Mouse (Mus musculus) large intestine, adult 2 months (tissue): ENCODE data around the gene Negr1. TPM values are rescaled to one million over a fixed set of nuclear protein-coding genes. Genes with fewer than 3 reads are reported as not detected.

Experiments used
- DNase-seq: peaks from one replicate; pipeline ENCODE4 v3.0.0-alpha.2; 2012; ENCODE audit warnings: low read depth, low spot score
- WGBS: fragments of 180-500 bp; shearing (Covaris S2); methylation state at CpG from one replicate; pipeline ENCODE4 v1.1.7; 2018; 5-methylcytosine and 5-hydroxymethylcytosine counted together
- polyA plus RNA-seq: library from polyadenylated mRNA; depleted of rRNA; stranded (reverse); fragments of >200 nt; gene quantifications from 2 replicates; pipeline ENCODE4 v1.2.3, GENCODE M21; 2012

Negr1 gene
- polyA plus RNA-seq, 1 experiment = 0.24 TPM

DNA sequence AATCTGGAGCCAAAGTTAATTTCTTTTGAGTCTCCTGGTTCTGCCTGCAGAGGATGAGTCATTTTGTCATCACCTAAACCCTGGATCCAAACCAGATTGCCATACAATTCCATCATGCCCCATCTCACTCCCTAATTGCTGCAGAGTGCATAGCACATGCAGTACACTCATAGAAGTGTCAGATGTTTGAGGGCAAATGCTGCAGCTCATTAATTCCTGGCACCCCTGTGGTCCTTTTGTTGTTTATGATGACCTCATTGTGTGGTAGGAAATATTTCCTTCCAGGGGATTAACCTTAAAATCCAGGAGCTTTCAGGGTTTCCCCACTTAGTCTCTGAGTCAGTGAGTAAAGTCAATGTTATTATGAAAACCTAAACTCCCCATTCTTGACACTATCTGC lies 229.6 kb downstream of the Negr1 start:
- no peak for DNase-seq

DNA sequence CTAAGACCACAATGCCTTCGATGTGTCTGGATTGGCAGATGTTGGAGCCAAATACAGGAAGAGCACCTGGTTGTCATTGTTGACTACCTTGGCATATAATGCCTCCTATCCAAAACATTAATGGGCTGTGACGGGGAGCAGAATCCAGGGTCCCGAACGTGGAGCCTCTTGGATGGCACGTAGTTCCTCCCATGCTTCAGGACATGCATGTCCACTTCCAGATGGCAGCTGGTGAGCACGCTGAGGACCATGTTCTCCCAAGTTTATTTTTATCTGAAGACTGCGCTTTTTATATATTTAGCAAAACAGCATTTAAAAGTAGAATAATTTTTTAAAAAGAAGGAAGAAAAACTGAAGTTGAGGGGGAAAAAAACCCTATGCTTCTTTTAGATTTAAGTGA lies 231.1 kb downstream of the Negr1 start:
- WGBS = 90% methylated on average over 7 of the region's 7 CpGs
- no peak for DNase-seq

- no peak for DNase-seq
- WGBS = 91% methylated on average over 4 of the region's 4 CpGs
Observed at GRCm38 (mm10) chr3:156794091-156794490, 232.5 kb downstream of the Negr1 start.

GRCm38 (mm10) chr3:156794610-156795009 lies 233.0 kb downstream of the Negr1 start:
- DNase-seq = no peak
- 53% methylated on average over 2 of the region's 2 CpGs for WGBS

GRCm38 (mm10) chr3:156796061-156796691 lies 234.6 kb downstream of the Negr1 start:
- no peak for DNase-seq
- 85% methylated on average over 6 of the region's 6 CpGs for WGBS

- WGBS = 90% methylated on average over 7 of the region's 7 CpGs
- no peak for DNase-seq
Observed at GRCm38 (mm10) chr3:156799228-156799627, 237.6 kb downstream of the Negr1 start.

DNA sequence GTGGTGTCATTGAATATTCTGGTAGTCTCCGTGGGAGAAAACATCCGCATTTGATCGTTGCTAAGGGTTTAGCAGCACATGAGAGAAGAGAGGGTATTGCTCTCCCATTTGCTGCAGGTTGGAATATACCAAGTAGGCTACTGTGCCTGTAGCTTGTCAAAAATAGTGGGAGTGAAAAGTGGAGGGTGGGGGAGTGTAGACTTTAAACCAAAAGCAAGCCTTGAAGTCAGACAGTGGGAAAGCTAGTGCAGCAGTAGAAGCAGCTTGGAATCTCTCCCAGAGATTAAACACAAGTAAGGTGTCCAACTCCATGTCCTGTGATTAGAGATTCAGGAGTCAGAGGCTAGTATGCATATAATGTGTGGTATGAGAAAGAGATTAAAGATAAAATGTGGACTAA lies 248.2 kb downstream of the Negr1 start:
- DNase-seq = no peak
- WGBS = 93% methylated on average over 3 of the region's 3 CpGs

DNA sequence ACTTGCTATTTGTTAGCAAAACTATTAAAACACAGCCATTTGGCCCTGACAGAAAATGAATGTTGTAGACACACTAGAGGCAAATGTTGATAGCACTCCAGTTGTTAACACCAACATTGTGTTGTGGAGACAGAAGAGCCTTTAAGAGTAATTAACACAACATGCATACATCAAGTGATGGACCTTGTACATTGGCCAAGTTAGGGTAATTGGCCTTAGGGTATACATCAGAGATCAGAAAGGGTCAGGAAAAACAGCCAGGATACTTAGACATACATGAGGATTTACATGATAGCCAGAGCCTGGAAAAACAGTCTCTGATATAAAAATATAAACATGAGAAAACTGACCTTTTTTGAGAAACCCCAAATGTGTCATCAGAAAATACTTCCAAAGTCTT lies 255.3 kb downstream of the Negr1 start:
- DNase-seq = no peak

DNA sequence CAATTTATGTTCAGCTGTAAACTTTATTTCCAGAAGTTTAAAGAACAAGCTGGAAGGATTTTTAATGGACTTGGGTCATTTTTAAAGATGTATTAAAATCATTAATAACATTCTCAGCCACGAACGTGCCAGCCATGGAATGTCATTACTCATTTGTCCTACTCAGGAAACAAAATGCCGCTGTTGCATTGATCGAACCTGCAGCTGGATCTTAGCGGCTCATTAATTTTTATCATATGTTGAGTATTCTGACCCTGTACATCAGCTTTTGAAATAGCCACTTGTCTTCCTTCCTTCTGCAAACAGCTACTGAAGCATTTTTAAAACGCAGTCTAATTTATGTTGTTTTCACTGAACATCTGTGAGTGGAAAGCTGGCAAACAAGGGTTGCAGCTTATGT lies 255.9 kb downstream of the Negr1 start:
- 66% methylated on average over 6 of the region's 6 CpGs for WGBS
- DNase-seq = no peak

GRCm38 (mm10) chr3:156823039-156823438 lies 261.4 kb downstream of the Negr1 start:
- DNase-seq = no peak
- WGBS = 63% methylated on average over 3 of the region's 3 CpGs

- DNase-seq = no peak
- WGBS = 53% methylated on average over 3 of the region's 3 CpGs
Observed at GRCm38 (mm10) chr3:156833920-156834319, 272.3 kb downstream of the Negr1 start.

DNA sequence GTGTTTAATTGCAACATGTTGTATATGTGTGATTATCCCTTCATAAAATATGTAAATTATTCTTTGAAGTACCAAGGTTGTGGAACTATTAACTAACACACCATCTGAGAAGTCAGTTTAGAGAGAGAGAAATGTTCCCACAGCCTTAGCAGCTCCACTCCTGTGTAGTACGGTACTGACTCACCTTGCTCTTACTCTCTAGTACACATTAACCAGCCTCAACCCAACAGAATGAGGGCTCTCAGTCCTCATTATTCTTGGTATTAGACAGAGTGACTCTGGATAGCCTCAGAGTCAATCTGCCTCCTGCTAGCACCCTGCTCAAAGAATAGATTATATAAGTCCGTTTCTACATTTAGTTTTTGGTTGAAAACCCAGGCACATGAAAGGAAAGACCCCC lies 277.0 kb downstream of the Negr1 start:
- 44% methylated on average over 2 of the region's 2 CpGs for WGBS
- no peak for DNase-seq

DNA sequence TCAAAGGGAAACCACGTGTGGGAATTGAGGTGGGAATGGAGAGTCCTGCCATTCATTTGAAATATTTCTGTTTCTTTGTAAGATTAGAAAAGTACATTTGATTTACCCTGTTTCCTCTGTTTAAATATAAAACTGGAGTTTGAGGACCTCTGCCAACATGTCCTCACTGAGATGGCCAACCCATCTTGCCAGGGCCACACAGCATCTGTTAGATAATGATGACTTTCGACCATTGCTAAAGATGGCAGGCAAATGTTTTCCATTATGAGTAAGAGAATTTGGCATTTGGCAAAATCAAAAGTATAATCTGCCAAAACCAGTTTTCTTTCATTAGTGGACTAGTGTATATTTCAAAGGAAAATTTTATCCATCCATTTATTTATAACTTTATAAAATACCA lies 286.8 kb downstream of the Negr1 start:
- WGBS = 60% methylated on average over 2 of the region's 2 CpGs
- DNase-seq = no peak

- 22% methylated on average over 3 of the region's 3 CpGs for WGBS
- DNase-seq = no peak
Observed at GRCm38 (mm10) chr3:156851921-156852320, 290.3 kb downstream of the Negr1 start.

- no peak for DNase-seq
- 77% methylated on average over 3 of the region's 3 CpGs for WGBS
Observed at GRCm38 (mm10) chr3:156870239-156870921, 308.8 kb downstream of the Negr1 start.

DNA sequence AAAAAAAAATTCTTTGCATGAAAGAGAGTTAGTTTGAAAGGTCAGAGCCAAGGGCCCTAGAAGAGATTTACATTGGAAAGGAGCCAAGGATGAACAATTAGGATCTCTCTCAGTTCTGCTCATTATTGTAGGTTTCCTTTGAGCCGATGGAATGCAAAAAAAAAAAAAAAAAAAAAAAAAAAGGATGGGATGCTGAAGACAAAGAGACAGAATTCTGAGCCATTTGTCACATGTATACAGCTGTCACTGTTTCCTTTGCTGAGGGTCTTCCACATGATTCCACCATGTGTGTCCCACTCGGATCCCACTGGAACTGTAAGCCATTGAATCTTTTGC lies 309.3 kb downstream of the Negr1 start:
- no peak for DNase-seq
- WGBS = 53% methylated on average over 2 of the region's 2 CpGs

GRCm38 (mm10) chr3:156871641-156872196 lies 310.1 kb downstream of the Negr1 start:
- 75% methylated on average over 6 of the region's 6 CpGs for WGBS
- no peak for DNase-seq

DNA sequence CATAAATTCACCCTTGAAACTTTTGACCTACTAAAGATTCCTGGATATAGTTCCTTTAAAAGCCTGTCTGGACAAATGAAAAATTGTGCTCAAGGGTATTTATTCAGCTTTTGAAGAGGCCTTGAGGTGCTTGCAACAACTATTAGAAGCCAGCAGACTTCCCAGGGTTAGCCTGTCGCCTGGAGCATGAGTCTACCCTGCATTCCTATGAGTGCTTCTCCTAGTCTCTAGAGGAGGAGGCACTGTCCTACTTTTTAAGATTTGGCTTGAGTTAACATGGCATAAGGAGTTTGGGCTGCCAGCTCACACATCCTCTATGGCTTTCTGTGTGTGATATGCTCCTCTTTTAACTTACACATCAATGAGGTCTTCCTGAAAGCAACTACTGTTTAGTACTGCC lies 315.0 kb downstream of the Negr1 start:
- no peak for DNase-seq
- WGBS = 69% methylated on average over 1 of the region's 1 CpGs

GRCm38 (mm10) chr3:156882129-156882528 lies 320.5 kb downstream of the Negr1 start:
- 39% methylated on average over 3 of the region's 3 CpGs for WGBS

GRCm38 (mm10) chr3:156883873-156884272 lies 322.3 kb downstream of the Negr1 start:
- 76% methylated on average over 1 of the region's 1 CpGs for WGBS
- no peak for DNase-seq

More at GRCm38 (mm10) chr3:156882129-156882528, 320.5 kb downstream of the Negr1 start:
- DNase-seq = no peak

DNA sequence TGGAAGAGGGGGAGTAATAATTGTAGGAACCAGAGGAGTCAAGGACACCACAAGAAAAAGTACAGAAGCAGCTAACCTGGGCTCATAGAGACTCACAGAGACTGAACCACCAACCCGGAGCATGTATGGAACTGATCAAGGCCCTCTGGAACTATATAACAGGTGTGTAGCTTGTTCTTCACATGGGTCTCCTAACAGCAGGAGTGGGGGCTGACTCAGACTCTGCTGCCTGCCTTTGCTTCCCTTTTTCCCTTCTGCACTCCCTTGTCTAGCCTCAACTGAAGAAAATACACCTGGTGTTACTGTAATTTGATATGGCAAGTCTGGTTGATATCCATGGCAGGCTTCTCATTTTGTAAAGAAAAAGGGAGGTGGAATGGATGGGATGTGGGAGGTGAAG lies 324.1 kb downstream of the Negr1 start:
- no peak for DNase-seq
- 87% methylated on average over 1 of the region's 1 CpGs for WGBS
